Mouse (Mus musculus) c-Kit-positive CD71-negative TER-119-negative erythroid progenitor cells, embryonic 14.5 days (primary cell): ENCODE measurements around the gene Nt5e.
"Not testable (repeated sequence)": the region's sequence is repeated elsewhere in the genome, so short reads cannot be mapped to it uniquely, and the experiment has no call there.

ENCODE experiments used
- DNase-seq: peaks from one replicate; pipeline ENCODE4 v3.0.0-alpha.2; 2013; ENCODE audit warnings: low read depth

Nt5e gene

DNA sequence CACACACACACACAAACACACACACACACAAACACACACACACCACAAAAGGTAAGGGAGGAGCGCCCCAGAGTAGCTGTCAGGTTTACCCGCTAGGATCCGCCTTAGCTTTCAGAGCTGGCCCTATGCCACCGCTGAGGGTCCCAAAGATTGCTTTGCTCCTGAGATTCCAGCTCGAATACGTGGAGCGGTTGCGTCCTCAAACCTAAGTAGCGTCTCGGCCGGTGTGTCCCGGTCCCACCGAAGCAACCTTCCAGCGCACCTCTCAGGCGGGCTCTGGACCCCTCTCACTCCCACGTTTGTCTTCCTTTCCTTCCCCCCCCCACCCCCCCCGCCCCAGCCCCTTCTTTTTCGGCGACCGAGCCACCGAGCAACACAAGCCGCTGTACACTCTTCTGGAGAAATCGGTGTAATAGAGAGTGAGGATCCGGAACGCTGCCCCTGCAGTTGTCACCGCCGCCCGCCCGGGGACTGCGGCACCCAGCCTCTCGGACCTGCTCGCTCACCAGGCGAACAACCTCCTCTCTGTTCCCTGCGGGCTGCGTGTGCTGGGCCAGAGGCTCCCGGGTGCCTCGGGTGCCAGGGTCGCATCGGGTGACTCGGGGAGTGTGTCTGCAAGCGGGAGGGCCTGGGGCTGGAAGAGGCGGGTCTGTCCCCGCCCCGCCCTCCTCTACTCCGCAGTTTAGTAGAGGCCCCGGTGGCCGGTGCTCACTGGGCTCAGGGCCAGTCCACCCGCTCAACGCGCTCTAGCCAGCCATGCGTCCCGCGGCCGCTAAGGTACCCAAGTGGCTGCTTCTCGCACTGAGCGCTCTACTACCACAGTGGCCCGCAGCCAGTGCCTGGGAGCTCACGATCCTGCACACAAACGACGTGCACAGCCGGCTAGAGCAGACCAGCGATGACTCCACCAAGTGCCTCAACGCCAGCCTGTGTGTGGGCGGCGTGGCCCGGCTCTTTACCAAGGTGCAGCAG lies at the start of gene Nt5e:
TSS of gene Nt5e (plus strand) at position 268 of the 972 bp plus-strand sequence.
- DNase-seq, result peak; percentile 32

GRCm38 (mm10) chr9:88277588-88277987 lies 49.4 kb upstream of the Nt5e start:
- no peak for DNase-seq

DNA sequence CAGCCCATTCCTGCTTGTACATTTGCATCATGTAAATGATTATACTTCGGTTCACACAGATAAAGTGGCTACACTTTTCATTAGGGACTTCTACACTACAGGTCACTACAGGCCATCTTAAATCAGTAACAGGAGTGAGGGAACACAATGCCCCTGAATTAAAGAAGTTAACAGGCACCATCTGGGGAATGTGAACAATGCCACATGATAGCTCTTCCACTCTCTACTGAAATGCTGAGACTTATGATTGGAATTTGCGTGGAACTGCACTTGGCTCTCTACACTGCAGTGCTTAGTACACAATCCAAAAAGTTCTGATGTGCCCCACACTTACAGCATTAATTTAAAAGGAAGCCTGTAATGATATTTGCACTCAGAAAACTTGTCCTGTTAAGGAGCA lies 47.3 kb upstream of the Nt5e start:
- DNase-seq, result no peak

DNA sequence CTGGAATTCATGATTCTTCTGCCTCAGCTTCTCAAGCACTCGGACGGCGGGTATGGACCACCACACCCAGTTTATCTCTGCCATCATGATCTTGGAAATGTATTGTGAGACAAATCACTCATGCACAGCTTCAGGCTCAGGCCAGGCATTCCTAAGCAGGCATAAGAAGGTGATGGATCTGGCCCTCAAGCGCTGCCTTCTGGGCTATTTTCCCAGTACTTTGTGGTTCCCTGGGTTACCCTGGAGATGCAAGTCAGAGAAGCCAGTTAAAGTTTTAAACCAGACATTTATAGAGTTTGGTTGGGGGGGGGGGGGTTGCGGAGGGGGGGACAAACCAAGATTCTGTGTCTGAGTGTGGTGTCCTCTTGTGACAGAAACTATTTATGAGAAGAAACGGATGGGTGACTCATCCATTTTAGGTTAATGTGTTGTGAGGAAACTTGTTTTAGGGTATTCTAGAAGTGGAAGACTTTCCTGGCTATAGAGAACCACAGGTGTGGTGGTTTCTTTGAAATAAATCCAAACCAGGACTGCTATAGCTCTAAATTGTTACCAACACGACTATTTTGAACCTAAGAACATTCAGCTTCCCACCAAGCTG lies 37.3 kb upstream of the Nt5e start:
- DNase-seq, result no peak

- DNase-seq, result no peak
Observed at GRCm38 (mm10) chr9:88292836-88293370, 34.1 kb upstream of the Nt5e start.

GRCm38 (mm10) chr9:88295798-88296197 lies 31.2 kb upstream of the Nt5e start:
- no peak for DNase-seq

- DNase-seq, result no peak
Observed at GRCm38 (mm10) chr9:88296321-88296720, 30.7 kb upstream of the Nt5e start.

DNA sequence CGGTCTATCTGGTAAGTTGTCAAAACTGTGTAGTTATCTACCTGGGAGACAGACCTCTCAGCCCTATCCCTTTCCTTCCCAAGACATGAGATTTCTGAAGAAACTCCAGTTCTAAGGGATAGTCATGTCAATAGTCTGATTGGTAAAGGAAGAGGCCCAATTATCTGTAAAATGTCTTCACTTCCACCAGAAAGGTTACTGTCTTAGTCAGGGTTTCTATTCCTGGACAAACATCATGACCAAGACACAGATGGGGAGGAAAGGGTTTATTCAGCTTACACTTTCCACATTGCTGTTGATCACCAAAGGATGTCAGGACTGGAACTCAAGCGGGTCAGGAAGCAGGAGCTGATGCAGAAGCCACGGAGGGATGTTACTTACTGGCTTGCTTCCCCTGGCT lies 29.8 kb upstream of the Nt5e start:
- DNase-seq, result not testable (repeated sequence)

- DNase-seq, result no peak
Observed at GRCm38 (mm10) chr9:88297871-88298658, 28.9 kb upstream of the Nt5e start.

- DNase-seq, result no peak
Observed at GRCm38 (mm10) chr9:88307019-88307618, 19.9 kb upstream of the Nt5e start.

DNA sequence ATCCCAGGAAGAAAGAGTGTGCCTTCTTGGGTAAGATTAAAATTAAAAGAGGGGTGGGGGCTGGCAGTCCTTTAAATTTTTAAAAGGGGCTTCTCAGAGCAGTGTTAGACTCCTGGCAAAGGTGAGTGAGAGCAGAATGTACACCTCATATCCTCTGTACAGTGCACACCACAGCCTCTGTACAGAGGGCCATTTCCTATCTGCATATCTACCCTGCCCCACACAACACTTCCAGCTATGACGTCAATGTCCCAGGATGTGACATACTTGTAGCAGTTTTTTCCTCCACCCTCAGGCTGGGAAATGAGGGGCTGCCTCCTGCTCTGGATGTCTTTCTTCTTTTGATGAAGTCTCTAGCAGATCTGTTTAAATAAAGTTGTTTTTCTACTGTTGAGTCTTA lies 17.9 kb upstream of the Nt5e start:
- DNase-seq, result no peak

- no peak for DNase-seq
Observed at GRCm38 (mm10) chr9:88319226-88319625, 7.8 kb upstream of the Nt5e start.

- DNase-seq, result no peak
Observed at GRCm38 (mm10) chr9:88324616-88325015, 2.4 kb upstream of the Nt5e start.

GRCm38 (mm10) chr9:88328666-88329065 lies 1.7 kb downstream of the Nt5e start:
- no peak for DNase-seq

- no peak for DNase-seq
Observed at GRCm38 (mm10) chr9:88329166-88329748, 2.3 kb downstream of the Nt5e start.

DNA sequence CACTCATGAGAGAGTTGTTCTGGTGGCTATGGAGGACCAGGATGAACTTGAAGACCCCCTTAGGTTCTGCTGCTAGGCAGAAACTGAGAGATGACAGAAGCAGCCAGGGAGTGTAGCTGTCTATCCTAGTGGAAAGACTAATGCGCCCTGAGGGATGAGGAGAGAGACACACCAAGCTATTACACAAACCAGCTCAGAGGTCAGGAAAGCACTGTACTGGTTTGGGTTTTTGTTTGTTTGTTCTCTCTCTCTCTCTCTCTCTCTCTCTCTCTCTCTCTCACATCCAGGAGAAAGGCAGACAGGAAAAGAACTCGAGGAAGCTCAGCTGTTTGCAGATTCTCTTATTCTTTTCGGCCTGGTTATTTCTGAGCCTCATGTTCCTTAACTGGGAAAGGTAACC lies 3.3 kb downstream of the Nt5e start:
- no peak for DNase-seq

DNA sequence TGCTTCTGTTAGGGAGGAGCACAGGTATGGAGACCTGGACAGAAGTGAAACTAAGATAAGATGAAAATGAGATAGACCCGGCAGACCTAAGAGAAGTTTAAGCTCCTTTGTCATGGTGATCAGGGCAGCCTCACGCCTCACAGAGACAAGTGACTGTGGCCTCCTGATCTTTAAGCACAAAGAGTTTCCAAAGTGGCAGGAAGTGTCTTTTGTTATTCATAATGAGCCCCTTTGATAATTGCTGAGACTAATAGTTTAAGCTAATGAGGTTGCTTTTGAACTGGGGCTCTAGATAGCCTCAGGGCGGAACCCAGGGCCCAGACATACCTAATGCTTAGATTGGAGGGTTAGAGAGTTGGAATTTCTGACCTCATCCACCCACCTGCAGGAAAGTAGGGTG lies 5.5 kb downstream of the Nt5e start:
- DNase-seq, result no peak

GRCm38 (mm10) chr9:88335839-88336238 lies 8.8 kb downstream of the Nt5e start:
- DNase-seq, result no peak

- DNase-seq, result no peak
Observed at GRCm38 (mm10) chr9:88340819-88341218, 13.8 kb downstream of the Nt5e start.

GRCm38 (mm10) chr9:88342241-88342640 lies 15.2 kb downstream of the Nt5e start:
- no peak for DNase-seq

DNA sequence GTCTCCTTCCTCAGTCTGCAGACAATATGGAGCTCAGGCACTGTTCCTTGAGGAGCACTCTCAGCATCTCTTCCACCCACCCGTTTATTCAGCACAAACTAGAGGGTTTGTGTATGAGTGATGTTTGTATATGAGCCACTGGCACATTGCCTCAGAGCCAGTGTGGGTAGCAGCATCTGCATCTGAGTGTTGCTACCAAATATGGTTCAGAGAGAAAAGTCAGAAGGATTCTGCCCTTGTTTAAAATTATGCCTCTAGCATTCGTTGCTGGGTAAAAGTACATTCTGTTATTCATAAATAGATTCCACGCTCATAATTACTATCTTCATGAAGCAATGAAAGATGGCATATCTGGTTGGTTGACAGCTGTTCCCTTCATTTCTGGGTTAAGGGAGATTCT lies 15.7 kb downstream of the Nt5e start:
- DNase-seq, result no peak

DNA sequence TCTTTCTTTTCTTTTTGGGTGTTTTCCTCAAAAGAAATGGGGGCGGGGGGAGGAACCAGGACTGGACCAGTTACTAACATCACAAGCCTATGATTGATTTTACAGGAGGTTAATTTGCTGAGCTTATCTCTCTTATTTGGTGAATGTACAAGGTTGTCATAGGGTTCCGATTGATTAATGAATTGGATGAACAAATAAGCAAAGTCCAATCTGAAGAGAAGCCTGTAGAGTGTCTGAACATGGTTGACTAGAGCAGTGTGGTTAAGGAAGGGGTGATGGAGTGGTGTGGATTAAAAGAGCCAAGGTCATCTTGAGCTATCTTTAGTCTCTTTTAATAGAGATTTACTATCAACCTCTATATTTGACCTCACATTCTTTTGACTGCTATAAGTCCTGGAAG lies 17.4 kb downstream of the Nt5e start:
- no peak for DNase-seq
